Mouse (Mus musculus): ENCODE results near the gene Mgrn1. TPM values are rescaled to one million over a fixed set of nuclear protein-coding genes. Genes with fewer than 3 reads are reported as not detected.

Gene Mgrn1
- polyA plus RNA-seq, 1 experiment from 2014 or later, result 85.9 TPM

DNA sequence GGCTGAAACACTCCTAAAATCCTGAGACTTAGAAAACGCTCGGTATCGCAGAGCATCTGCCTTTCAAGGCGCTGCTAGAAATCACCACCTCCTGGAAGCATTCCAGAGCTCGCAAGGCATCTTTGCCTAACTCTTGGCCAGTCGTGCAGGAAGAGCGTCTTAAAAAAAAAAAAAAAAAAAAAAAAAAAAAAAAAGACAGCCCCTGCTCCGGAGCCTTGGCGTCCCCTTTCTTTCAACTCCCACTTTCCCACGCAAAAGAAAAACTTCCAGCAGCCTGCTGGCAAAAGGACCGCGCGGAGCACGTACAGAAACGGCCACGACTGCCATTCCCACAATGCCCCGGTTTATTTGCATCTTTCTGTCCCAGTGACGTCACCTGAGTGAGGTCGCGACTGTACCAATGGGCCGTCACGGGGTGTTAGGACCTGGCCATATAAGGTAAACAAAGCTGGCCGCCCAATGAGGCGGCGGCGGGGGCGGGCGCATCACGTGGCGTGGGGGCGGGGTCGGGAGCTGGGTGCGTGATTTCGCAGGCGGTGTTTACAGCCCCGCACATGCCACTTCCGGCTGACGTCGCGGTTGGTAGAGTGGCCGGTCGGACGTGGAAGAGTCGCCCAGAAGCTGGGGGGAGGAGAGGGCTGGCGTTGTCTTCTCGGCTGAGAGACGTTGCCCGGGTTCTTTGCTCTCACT, 5.8 kb upstream of the Mgrn1 start, which contains the start of gene Ubald1:
Gene Ubald1, minus strand, starts transcription at position 180 of the 690 bp plus-strand sequence.
- no peaks in the 10 kb centered on the region for H3K27me3 ChIP-seq
- under 1% methylated on average over 48 of the region's 48 CpGs for WGBS
- peak; percentile 91 for ATAC-seq (ENCODE audit: insufficient number of reproducible peaks, low FRiP score, low TSS enrichment, low read depth)
- H3K36me3 ChIP-seq, result peaks cover 13% of the 10 kb centered on the region
- H3K4me2 ChIP-seq, result peak within 1 kb of the TSS; percentile 64
- peak within 1 kb of the TSS; percentile 84 for H3K9ac ChIP-seq
- peak within 1 kb of the TSS; percentile 91 for H3K4me3 ChIP-seq
- H3K4me1 ChIP-seq, result peaks cover 45% of the 10 kb centered on the region
- no peaks in the 10 kb centered on the region for H3K9me3 ChIP-seq
- H3K27ac ChIP-seq, result peak within 1 kb of the TSS; percentile 100

DNA sequence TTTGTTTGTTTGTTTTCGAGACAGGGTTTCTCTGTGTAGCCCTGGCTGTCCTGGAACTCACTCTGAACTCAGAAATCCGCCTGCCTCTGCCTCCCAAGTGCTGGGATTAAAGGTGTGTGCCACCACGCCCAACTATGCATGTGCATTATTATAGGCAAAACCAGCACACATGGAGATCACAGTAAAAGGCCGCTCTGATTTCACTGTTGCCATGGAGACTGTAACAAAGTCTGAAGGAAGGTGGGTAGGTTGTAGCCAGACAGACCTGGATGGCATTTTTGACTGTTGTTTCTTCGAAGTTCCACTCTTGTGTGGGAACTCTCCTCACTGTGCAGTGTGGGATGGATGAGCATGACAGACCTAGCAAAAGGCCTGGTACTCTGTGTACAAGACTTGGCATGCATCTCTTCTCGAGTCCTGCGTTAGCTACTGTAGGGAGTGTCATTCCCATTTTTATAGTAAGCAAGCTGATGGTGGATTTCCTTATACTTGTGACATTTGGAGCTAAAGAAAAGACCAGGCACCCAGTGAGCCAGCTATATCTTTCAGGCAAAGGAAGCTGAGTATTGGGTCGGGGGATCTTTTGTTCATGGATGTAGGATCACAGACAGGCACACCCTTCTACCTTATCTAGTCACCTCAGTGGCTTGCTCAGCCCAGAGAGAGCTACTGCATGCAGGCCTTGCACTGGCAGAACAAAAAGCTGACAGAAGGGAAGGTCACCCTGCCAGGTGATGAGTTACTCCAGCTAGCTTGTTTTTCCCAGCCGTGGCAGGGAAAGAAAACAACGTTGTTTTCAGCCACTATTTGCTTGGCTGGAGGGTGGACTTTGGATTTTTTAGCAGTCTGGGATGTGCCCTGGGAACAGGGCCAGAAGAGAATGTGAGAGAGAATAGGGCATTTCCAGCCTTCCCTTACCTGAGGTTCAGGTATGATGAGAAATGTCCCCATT, 4.4 kb upstream of the Mgrn1 start:
- H3K9me3 ChIP-seq, result no peaks in the 10 kb centered on the region
- peak overlapping the region; percentile 91 for H3K4me3 ChIP-seq
- no peaks in the 10 kb centered on the region for H3K36me3 ChIP-seq
- no peak overlapping the region for H3K9ac ChIP-seq
- no peak for ATAC-seq (ENCODE audit: insufficient number of reproducible peaks, low FRiP score, low TSS enrichment, low read depth)
- H3K4me1 ChIP-seq, result peaks cover 37% of the 10 kb centered on the region
- H3K4me2 ChIP-seq, result peak overlapping the region; percentile 55
- peak overlapping the region; percentile 98 for H3K27ac ChIP-seq
- no peaks in the 10 kb centered on the region for H3K27me3 ChIP-seq
- 68% methylated on average over 10 of the region's 10 CpGs for WGBS

DNA sequence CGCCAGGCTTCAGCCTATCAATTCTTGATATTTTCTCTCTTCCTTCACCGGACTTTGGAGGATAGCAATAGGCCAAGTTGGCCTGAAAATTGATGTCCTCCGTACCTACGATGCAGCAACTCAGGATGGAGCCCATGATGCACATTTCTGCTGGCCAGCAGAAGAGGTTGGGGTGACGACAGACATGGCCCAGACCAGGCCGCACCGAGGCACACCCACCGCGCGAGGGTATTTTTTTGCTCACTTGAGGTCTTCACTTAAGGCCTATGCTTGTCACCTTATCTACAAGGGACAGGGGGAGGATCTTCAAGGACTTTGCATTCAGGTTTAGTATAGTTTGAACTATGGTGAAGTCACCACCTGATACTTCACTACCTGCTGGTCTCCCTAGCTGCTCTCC, 1.1 kb upstream of the Mgrn1 start:
- Histone ChIP-seq H3K36me3 (no peaks in the 10 kb centered on the region), H3K27ac (no peak overlapping the region; the same call in 1 of the 2 replicates), H3K4me2 (peak overlapping the region; percentile 69; the same call in 1 of the 2 replicates), H3K4me1 (peaks cover 39% of the 10 kb centered on the region), H3K27me3 (no peaks in the 10 kb centered on the region), H3K9me3 (no peaks in the 10 kb centered on the region), H3K9ac (no peak overlapping the region), H3K4me3 (no peak overlapping the region)
- 93% methylated on average over 10 of the region's 10 CpGs for WGBS
- no peak for ATAC-seq (ENCODE audit: insufficient number of reproducible peaks, low FRiP score, low TSS enrichment, low read depth)

DNA sequence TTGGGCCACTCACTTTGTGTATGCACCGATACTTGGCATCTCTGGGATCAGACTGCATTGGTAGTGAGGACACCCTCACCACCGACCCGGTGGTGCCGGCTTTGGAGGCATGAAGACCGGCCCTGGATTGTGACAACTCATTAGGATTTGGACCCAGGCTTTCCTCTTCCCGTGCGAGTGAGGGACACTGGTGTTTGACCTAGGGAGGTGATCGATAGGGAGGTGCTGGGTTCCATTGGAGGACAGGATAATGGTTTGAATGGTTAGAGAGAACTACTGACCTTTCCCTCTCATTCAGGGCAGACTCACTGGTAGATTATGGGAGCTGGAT, 606 bp downstream of the Mgrn1 start:
- peak overlapping the region; percentile 95 for H3K9ac ChIP-seq
- peak overlapping the region; percentile 69 for H3K4me2 ChIP-seq
- H3K9me3 ChIP-seq, result no peaks in the 10 kb centered on the region
- under 1% methylated on average over 8 of the region's 8 CpGs for WGBS
- ATAC-seq (ENCODE audit: insufficient number of reproducible peaks, low FRiP score, low TSS enrichment, low read depth), result no peak
- H3K27me3 ChIP-seq, result no peaks in the 10 kb centered on the region
- H3K4me3 ChIP-seq, result peak overlapping the region; percentile 88
- H3K27ac ChIP-seq, result peak overlapping the region; percentile 87
- H3K4me1 ChIP-seq, result peaks cover 37% of the 10 kb centered on the region
- H3K36me3 ChIP-seq, result no peaks in the 10 kb centered on the region

DNA sequence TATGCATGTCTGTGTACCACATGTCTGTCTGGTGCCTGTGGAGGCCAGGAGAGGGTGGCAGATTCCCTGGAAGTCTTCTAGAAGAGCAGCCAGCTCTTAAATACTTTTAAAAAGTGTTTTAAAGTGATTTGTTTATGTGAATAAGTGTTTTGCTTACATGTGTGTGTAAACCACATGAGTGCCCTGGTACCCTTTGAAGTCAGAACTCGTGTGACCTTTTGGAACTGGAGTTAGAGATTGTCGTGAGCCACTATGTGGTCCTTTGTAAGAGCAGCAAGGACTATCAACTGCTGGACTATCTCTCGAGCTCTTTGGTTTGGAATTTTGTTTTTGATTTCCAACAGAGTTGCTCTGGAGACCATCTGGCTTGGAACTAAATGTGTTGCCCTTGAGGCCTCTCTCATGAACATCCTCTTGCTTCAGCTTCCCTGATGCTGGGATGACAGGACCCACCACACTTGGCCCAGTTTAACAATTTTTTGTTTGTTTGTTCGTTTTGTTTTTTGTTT, 4.2 kb downstream of the Mgrn1 start:
- H3K36me3 ChIP-seq, result 0 out of 2 replicates have a peak, but pooled peaks cover 7% of the 10 kb centered on the region
- H3K4me3 ChIP-seq, result no peak overlapping the region
- no peaks in the 10 kb centered on the region for H3K9me3 ChIP-seq
- no peak overlapping the region for H3K4me2 ChIP-seq
- peaks cover 29% of the 10 kb centered on the region for H3K4me1 ChIP-seq
- ATAC-seq (ENCODE audit: insufficient number of reproducible peaks, low FRiP score, low TSS enrichment, low read depth), result no peak
- H3K9ac ChIP-seq, result no peak overlapping the region
- no peak overlapping the region; the same call in 1 of the 2 replicates for H3K27ac ChIP-seq
- WGBS, result 49% methylated on average over 4 of the region's 4 CpGs
- H3K27me3 ChIP-seq, result no peaks in the 10 kb centered on the region

DNA sequence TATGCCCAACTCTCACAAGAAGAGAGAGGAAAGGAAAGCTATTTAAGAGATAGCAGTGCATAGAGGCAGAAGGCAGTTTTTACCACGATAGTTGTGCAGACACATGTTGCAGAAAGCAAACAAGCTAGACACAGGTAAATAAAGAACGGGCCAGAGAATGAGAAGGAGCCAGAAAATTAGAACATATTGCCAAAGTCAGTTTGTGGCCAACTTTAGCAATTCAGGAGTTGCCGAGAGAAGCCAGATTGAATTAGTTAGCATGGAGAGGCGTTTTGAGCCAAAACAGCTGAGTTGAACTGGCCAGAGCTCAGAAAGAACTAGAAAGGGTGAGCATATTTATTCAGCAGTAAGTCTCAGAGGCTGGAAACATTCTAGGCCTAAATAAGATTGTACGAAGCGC, 6.1 kb downstream of the Mgrn1 start:
- Histone ChIP-seq H3K27ac (no peak overlapping the region), H3K9me3 (no peaks in the 10 kb centered on the region), H3K4me3 (no peak overlapping the region), H3K36me3 (0 out of 2 replicates have a peak, but pooled peaks cover 7% of the 10 kb centered on the region), H3K4me1 (peaks cover 21% of the 10 kb centered on the region), H3K9ac (no peak overlapping the region), H3K4me2 (no peak overlapping the region), H3K27me3 (no peaks in the 10 kb centered on the region)
- 81% methylated on average over 6 of the region's 6 CpGs for WGBS
- no peak for ATAC-seq (ENCODE audit: insufficient number of reproducible peaks, low FRiP score, low TSS enrichment, low read depth)

DNA sequence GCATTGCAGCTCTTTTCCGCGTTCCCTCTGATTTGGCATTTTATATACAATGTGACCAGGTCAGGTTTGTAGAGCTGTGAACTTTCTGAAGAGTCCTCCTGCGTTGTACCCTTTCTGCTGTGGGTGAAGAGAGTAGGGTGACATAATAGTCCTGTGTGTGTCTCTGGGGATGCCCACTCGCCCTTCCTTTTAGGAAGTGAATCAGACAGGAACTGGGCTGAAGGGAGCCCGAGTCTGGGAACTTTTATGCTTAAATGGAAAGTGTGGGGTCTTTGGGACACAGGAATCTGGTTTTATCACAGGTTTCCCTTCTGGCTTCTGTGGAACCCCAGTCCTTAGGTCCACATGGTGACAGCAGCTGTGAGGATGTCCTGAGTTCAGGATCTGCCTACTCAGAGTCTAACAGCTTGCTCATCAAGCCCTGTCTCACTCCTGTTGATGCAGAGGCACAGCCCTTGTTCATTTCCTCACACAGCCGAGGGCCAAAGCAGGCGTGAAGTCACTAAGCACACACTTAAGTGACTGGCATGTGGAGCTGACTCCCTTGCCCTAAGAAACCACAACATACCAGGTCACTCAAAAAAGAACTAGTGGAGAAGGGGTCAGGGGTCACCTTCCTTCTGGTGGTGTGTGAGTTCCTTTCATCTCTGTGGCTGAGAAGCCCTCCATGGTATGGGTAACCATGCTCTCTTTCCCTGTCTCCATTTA, 8.3 kb downstream of the Mgrn1 start:
- H3K4me1 ChIP-seq, result peaks cover 8% of the 10 kb centered on the region; the same call in 1 of the 2 replicates
- no peak overlapping the region for H3K4me3 ChIP-seq
- no peaks in the 10 kb centered on the region for H3K27me3 ChIP-seq
- H3K9me3 ChIP-seq, result no peaks in the 10 kb centered on the region
- H3K4me2 ChIP-seq, result no peak overlapping the region
- H3K9ac ChIP-seq, result no peak overlapping the region
- no peak for ATAC-seq (ENCODE audit: insufficient number of reproducible peaks, low FRiP score, low TSS enrichment, low read depth)
- 0 out of 2 replicates have a peak, but pooled peaks cover 7% of the 10 kb centered on the region for H3K36me3 ChIP-seq
- 77% methylated on average over 7 of the region's 7 CpGs for WGBS
- no peak overlapping the region for H3K27ac ChIP-seq

DNA sequence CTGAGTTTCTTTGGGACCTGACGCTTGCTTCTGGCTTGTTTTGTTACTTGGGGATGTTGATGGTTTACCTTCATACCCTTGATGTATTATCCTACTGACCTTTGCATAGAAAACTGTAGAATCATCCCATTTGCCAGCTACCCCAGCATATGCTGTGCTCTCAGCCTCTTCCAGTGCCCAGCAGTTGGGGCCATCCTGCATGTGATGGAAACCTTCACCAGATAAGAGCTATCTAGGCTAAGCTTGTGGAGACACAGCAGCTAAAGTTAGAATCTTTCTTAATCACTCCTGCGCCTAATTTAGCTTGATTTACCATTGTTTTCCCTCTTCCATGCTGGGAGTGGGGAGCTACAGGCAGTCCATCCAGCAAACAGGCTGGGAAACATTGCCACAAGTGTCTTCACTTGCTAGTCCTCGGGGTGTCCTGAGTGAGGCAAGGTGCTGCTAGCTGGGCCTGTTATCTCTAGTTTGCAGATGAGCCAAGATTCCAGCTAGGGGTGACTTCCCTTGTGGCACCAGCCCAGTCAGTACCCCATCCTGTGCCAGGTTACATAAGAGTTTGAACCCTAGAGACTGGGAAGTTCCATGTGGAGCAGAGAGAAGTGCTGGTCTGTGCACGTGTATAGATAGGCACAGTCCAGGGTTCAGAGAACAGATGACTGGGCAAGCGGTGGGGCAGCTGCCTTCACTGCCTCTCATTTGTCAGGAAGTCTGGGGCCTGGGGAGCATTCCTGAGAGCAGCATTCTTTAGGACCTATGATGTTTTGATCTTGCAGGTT, 10.4 kb downstream of the Mgrn1 start:
- no peak for ATAC-seq (ENCODE audit: insufficient number of reproducible peaks, low FRiP score, low TSS enrichment, low read depth)
- 67% methylated on average over 5 of the region's 5 CpGs for WGBS
- no peak overlapping the region for H3K27ac ChIP-seq

DNA sequence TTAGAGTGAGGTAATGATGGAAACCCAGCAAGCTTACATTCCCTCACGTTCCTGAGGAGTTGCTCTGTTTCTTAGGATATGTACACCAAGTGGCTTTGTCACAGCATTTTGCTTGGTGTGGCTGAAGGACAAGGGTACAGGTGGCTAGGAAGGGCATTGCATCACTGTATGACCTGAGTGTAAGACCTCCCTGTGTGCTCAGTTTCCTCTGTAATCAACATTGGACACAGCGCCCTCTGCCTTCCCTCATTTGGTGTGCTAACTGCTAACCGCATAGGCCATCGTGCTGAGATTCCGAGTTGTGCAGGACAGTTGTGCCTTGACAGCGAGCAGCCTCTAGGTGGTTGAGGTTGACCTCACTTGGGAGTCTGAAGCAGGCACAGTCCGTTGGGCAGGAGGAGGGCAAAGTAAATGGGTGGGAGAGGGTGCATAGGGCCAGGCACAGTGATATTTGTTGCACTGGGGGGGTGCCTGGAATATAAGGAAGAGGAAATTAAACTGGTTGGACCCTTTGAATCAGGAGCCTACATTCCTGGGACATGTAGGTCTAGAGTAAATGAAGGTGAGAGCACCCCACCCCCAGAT, 11.2 kb downstream of the Mgrn1 start:
- no peaks in the 10 kb centered on the region for H3K27me3 ChIP-seq
- no peak overlapping the region for H3K9ac ChIP-seq
- no peak for ATAC-seq (ENCODE audit: insufficient number of reproducible peaks, low FRiP score, low TSS enrichment, low read depth)
- H3K9me3 ChIP-seq, result no peaks in the 10 kb centered on the region
- no peaks in the 10 kb centered on the region; the same call in 1 of the 2 replicates for H3K4me1 ChIP-seq
- no peak overlapping the region for H3K4me3 ChIP-seq
- no peak overlapping the region for H3K4me2 ChIP-seq
- whole genome bisulfite sequencing, result 61% methylated on average over 7 of the region's 7 CpGs
- H3K27ac ChIP-seq, result no peak overlapping the region
- H3K36me3 ChIP-seq, result 0 out of 2 replicates have a peak, but pooled peaks cover 7% of the 10 kb centered on the region

More for the DNA sequence above, 10.4 kb downstream of the Mgrn1 start:
- H3K4me3 ChIP-seq, result no peak overlapping the region
- no peak overlapping the region for H3K4me2 ChIP-seq
- H3K36me3 ChIP-seq, result 0 out of 2 replicates have a peak, but pooled peaks cover 7% of the 10 kb centered on the region
- no peak overlapping the region for H3K9ac ChIP-seq
- no peaks in the 10 kb centered on the region for H3K9me3 ChIP-seq
- no peaks in the 10 kb centered on the region; the same call in 1 of the 2 replicates for H3K4me1 ChIP-seq
- no peaks in the 10 kb centered on the region for H3K27me3 ChIP-seq

DNA sequence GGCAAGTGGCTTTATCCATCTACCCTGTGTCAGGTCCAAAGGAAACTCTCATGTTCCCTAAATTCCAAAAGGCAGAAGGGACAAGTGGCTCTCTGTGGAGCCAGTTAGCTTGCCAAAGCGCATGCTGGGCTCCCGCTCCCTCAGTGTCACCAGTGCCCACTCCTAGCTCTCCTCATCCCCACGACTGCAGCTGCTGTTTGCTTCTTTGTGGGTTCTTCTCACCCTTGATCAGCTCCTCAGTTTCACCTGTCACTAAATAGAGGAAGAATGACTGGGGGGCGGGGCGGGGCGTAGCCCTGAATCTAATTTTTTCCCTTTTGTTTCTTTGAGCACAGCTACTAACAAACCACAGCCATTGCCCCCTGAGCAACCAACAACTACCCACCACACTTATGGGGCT, 12.8 kb downstream of the Mgrn1 start:
- Histone ChIP-seq H3K9me3 (no peaks in the 10 kb centered on the region), H3K27me3 (no peaks in the 10 kb centered on the region), H3K4me2 (no peak overlapping the region), H3K36me3 (0 out of 2 replicates have a peak, but pooled peaks cover 5% of the 10 kb centered on the region), H3K4me1 (no peaks in the 10 kb centered on the region; the same call in 1 of the 2 replicates), H3K4me3 (no peak overlapping the region), H3K27ac (no peak overlapping the region), H3K9ac (no peak overlapping the region)
- 87% methylated on average over 6 of the region's 6 CpGs for WGBS
- no peak for ATAC-seq (ENCODE audit: insufficient number of reproducible peaks, low FRiP score, low TSS enrichment, low read depth)
